Mouse (Mus musculus) gastrocnemius, adult 18-20 months (tissue): ENCODE results near the gene Spg21. TPM values are rescaled to one million over a fixed set of nuclear protein-coding genes. Genes with fewer than 3 reads are reported as not detected.

Experiments
- DNase-seq: peaks from one replicate; pipeline ENCODE4 v3.0.0; 2021; ENCODE audit warnings: low spot score
- total RNA-seq, 2 experiments: library from RNA; stranded (reverse); gene quantifications; 2 replicates each; pipeline ENCODE4 v1.2.3; 2021

The Spg21 gene
- total RNA-seq, 2 experiments from 2014 or later: 5.5 to 9.1 TPM

DNA sequence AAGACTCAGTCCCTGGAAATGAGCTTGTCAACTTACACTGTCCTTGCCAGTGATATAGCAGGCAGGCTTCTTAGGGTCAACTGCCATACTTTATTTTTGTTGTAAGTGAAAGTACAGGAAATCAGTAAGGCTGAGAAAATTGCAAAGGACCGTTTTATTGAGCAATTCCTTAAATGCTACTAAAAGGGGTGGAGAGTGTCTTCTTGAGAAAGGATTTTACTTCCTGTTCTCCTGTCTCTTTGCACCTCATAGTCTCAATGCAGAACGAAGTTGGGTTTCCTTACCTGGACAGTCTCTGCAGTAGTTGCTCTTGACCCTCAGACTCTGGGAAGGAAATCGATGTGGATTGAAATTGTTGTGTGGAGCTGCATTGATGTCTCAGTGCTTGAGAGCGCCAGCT, 12.0 kb downstream of the Spg21 start:
- no peak for DNase-seq

- DNase-seq: no peak
Measured at GRCm38 (mm10) chr9:65479158-65479557, 18.4 kb downstream of the Spg21 start.

DNA sequence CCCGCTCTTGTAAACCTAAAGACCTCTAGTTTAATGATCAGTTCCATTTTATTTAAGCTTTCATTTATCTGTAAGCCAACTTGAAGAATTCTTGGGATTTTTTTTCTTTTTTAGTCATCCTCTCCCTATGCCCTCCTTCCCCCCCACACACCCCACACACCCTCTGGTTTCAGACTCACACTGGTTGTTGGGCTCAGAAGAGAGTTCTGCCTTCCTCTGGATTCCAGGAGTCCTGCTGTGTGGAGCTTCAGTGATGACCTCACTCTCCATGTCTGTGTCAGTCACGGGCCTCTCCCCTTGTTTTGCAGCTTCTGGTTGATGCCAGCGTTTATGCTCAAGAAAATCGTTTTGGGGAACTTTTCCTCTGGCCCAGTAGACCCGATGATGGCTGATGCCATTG, 19.3 kb downstream of the Spg21 start:
- DNase-seq: no peak

GRCm38 (mm10) chr9:65491476-65491875, 30.7 kb downstream of the Spg21 start:
- no peak for DNase-seq

DNA sequence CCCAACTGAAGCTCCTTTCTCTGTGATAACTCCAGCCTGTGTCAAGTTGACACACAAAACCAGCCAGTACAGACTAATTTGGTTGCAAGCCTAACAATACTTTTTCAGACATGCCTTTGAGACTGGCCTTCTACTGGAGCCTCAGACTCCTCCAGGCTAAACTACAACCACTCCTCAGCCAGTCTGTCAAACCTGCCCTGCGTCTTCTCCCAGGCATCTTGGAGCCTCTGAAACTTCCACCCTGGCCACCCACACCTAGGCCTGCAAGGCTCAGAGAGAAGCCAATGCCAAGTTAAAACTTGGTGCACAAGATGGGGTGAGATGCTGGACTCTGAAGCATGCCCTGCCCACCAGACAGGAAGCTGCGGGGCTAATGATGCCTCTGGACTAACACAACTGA, 31.6 kb downstream of the Spg21 start:
- no peak for DNase-seq

GRCm38 (mm10) chr9:65492851-65493250, 32.1 kb downstream of the Spg21 start:
- DNase-seq: no peak

DNA sequence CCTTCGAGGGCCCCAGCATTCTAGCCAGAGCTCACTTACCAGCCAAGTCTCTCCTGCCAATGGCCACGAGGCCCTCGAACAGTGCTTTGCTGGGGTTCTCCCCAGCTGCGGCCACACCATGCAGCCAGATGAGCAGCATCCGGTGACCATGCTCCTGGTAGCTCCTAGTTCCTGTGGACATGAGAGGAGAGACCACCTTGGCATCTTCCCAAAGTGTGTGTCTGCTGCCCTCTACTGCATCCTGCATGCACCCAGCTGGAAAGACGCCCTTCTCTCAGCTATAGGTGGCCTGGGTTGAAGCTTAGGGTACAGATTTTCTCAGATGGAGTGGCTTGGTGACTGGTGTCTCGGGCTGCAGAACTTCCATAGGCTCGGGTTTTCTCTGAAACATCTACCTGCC, 41.4 kb downstream of the Spg21 start:
- no peak for DNase-seq

- DNase-seq: no peak
Measured at GRCm38 (mm10) chr9:65502721-65503505, 42.2 kb downstream of the Spg21 start.

- no peak for DNase-seq
Measured at GRCm38 (mm10) chr9:65508449-65508848, 47.7 kb downstream of the Spg21 start.

DNA sequence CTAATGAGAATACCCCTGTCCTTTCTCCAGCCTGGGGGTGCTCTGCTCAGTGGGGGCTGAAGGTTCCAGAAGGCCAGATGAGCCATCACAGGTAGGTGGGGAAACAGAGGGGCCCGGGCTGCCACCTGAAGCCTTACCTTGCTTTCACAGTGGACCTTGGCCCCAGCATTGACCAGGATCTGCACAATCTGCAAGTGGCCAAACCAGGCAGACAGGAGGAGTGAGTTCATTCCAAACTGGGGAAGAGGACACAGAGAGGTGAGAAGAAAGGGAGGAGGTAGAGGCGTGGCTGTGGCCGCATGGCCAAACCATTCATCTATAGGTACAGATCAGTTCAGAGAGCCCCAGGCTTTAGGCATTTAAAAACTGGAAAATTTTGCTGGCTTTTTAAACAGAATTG, 51.8 kb downstream of the Spg21 start:
- no peak for DNase-seq

DNA sequence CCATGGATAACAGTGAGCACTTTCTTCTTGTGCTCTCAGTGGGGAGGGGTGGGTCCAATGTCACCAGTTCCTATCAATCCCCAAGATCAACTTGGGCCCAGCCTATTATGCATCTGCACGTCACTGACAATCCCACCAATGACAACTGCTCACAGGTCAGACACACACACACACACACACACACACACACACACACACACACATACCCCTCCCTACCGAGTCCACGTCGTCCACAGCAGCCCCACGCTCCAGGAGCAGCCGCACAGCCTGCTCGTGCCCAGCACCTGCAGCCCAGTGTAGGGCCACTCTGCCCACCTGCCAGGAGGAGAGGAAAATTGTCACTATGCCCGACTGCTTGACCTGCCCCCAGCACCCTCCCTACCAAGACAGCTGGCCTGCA, 53.7 kb downstream of the Spg21 start:
- no peak for DNase-seq

DNA sequence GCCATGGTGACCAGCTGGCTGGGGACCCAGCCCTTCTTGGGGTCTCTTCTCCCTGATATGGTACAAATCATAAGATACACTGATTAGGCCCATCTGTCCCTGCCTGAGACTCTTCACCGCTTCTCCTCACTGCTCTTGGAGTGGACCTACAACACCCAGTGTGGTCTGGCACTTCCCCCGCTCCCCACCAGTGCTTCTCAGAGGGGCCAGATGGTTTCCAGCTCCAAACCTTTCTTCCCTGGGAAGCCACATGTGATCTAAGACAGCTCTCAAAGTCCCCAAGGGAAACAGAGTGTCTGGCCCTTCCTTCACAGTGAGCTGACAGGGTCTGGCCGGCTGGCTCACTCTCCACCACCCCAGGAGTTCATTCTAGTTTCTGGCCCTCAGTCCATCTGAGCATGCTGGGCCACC, 54.1 kb downstream of the Spg21 start:
- DNase-seq: no peak

DNA sequence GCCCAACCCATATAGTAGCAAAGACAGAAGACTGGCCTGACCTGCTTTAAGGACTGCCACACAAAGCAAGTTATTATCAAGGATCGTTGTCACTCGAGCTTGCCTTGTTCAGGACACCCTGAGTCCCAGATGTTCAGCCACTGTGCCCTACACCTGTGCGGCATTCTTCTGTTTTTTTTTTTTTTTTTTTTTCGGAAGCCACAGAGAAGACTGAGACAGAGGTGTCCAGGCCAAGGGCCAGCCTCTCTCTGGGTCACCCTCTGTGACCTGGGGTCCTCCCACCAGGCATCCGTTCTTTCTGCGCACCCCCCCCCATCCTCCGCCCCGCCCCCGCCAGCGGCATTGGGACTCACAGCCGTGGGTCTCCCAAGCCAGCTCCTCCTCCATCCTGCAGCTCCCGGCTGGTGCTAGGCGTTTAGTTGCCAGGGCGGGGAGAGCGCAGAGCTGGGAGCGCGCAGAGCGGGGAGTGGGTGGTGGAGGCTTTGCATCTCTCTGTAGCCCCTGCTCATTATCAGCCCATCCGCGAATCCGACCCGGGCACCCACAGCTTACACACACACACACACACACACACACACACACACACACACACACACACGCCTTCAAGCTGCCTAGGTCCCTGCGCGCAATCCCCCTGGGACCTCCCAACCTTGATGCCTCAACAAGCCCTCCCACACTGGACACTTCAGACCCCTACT, 59.2 kb downstream of the Spg21 start, which contains the start of gene Ankdd1a:
Gene Ankdd1a (minus strand): TSS at position 387 of the 698 bp plus-strand sequence.
- DNase-seq: no peak

DNA sequence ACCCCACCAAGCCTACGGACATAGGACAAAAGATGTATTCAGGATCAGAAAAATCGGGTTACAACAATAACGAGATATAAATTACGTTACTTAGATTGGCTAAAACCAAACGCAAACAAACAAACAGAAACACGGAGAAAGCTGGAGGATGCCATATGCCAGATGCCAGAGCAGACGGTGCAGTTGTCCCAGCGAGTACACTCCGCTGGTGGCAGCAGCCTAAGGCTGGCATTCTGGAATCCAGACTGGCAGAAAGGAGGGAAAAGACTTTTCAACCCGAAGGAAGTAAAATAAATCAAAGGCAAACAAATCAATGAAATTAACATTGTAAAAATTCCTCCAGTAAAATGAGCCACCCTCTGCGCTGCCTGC, 59.7 kb downstream of the Spg21 start:
- DNase-seq: no peak

DNA sequence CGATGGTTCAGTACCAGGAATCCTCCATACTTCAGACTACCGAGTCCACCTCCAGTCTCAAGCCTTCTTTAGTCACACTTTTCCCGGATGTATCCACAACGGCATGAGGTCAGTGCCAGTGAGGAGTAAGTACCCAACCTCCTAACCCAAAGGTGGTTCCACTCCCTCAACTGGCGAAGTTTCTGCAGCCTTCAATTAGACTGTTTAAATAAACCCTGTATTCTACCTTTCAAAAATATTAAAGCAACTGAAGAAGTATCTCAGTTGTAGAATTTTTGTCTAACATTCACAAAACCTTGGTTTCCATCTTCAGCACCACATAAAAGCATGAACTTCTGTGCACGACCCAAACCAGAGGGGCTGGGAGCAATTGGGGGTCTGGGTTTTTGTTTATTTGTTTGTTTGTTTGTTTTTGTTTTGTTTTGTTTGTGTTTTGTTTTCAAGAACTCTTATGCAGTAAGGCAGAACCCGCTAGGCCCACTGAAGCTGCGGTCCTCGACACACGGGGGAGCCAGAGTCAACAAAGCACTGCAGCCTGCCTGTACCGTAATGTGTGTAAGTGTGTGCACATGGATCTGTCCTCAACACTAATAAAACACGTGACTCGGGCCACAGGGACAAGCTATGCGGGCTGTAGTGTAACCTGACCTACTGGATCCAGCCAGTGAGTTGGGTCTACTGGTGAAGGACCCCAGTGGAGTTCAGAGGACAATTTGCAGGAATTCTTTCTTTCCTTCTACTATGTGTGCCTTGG, 63.0 kb downstream of the Spg21 start:
- peak; percentile 85 for DNase-seq

DNA sequence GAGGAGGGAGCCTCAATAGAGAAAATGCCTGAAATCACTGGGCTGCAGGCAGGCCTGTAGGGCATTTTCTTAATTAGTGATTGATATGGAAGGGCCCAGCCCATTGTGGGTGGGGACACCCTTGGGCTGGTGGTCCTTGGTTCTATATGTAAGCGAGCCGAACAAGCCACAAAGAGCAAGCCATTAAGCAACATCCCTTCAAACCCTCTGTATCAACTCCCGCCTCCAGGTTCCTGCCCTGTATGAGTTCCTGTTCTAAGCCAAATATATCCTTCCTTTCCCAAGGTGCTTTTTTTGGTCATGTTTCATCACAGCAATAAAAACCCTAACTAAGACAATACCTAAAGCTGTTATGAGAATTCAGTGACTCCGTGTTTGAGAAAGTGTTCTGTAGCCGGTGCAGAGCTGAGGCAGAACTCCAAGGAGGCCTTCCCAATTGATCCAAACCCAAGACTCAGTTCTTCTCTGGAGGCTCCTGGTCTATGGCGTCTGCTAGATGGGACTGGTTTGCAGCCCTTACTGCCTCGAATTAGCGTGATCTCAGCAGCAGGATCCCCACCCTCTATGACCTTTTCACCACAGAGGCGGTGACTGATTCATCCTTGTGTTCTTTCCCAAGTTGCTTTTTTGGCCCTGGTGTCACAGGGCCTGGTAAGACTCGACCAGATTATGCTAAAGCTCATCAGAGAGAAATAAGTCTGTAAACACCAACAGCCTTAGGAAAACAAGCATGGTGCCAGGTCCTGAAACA, 64.9 kb downstream of the Spg21 start:
- DNase-seq: peak; percentile 50

GRCm38 (mm10) chr9:65528417-65529038, 67.8 kb downstream of the Spg21 start:
- peak; percentile 55 for DNase-seq

DNA sequence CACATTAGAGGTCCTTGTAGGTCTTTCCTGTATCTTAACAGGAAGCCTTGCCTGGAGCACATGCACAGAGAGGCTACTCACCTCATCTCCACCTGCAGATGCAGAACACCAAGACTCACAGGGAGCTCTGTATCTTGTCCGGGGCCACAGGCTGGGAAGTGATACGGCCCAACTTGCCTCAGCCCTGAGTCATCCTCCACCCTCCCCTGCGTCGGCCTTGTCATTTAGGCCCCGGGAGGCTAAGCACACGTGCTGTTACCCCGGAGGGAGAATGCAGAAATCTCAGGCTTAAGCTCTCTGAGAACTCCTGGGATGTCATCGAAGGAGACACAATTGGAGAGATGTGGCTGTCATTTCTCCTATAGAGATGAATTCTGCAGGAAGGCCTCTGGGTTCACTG, 68.9 kb downstream of the Spg21 start:
- DNase-seq: no peak

DNA sequence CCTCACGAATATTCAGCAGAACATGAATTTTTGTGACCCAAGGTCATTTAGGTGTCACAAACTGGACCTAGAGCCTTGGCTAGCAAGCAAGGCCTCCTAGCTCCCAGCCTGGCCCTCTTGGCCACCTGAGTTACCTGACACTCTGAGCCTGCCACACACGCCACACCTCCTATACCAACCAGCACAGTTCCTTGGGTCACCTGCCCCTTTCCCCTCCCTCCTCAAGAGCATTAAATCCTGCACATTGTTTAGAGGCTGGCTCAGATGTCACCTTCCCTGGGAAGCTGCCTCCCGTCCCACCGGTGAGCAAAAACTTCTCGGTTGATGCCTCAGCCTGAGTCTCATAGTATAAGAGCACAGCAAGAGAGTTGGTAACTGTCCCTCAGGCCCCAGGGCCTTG, 70.5 kb downstream of the Spg21 start:
- no peak for DNase-seq

GRCm38 (mm10) chr9:65532986-65533385, 72.2 kb downstream of the Spg21 start:
- DNase-seq: no peak

DNA sequence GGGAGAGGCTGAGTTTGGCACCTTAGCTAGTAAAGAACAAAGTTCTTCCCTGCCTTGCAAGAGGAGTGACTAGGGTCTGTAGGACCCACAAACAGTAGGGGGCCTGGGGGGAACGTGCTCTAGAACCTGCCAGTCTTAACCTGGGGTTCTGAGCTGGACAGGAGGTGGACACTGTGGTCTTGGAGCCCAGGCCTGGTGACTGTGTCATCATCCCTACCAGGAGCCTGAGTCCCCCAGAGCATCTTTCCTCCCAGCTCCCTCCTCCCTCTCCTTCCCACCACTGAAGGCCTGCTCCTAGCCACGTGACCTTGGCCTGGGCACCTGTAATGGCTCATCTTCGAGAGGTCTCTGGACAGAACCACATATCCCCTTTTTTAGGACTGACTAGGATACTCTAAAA, 73.4 kb downstream of the Spg21 start:
- DNase-seq: no peak
